Mouse (Mus musculus) hindbrain, embryonic 10.5 days (tissue): ENCODE measurements at regions not wholly inside any gene's neighbourhood (a gene's known extent, or its start where the extent isn't known, plus 50 kb on each side); places are given as distances from the start of the nearest gene placed in this dataset.

Experiments
- DNase-seq: peaks from one replicate; pipeline ENCODE4 v3.0.0-alpha.2; 2017; ENCODE audit warnings: low spot score
- H3K27ac ChIP-seq: fragments of 300-500 bp; sonication (generic); 2 replicates; pipeline ENCODE4 v1.5.1; 2016; ENCODE audit warnings: mild to moderate bottlenecking, moderate library complexity
- H3K27me3 ChIP-seq: fragments of 300-500 bp; sonication (generic); 2 replicates; pipeline ENCODE4 v1.6.1; 2016; ENCODE audit warnings: mild to moderate bottlenecking; ENCODE audit not compliant: poor library complexity, insufficient read depth, severe bottlenecking
- H3K36me3 ChIP-seq: fragments of 300-500 bp; sonication (generic); 2 replicates; pipeline ENCODE4 v1.6.1; 2016; ENCODE audit warnings: mild to moderate bottlenecking, moderate library complexity
- H3K4me1 ChIP-seq: fragments of 300-500 bp; sonication (generic); replicated peaks from 2 replicates; pipeline ENCODE4 v1.6.1; 2016; ENCODE audit warnings: mild to moderate bottlenecking
- H3K4me3 ChIP-seq: fragments of 300-500 bp; sonication (generic); 2 replicates; pipeline ENCODE4 v1.5.1; 2016; ENCODE audit warnings: mild to moderate bottlenecking, moderate library complexity
- H3K9me3 ChIP-seq: fragments of 300-500 bp; sonication (generic); 2 replicates; pipeline ENCODE4 v1.6.1; 2016; ENCODE audit warnings: mild to moderate bottlenecking, moderate library complexity
- WGBS: fragments of 180-500 bp; shearing (Covaris S2); methylation state at CpG from one replicate; pipeline ENCODE4 v1.1.7; 2016; 5-methylcytosine and 5-hydroxymethylcytosine counted together

GRCm38 (mm10) chr2:108701308-108701707, 579.2 kb upstream of the Kif18a start:
- no peaks in the 10 kb centered on the region for H3K27me3 ChIP-seq
- H3K9me3 ChIP-seq, result no peaks in the 10 kb centered on the region
- no peak overlapping the region for H3K4me3 ChIP-seq
- no peaks in the 10 kb centered on the region for H3K4me1 ChIP-seq
- H3K36me3 ChIP-seq, result no peaks in the 10 kb centered on the region
- 75% methylated on average over 7 of the region's 7 CpGs for WGBS
- no peak for DNase-seq
- H3K27ac ChIP-seq, result no peak overlapping the region

GRCm38 (mm10) chr2:108707856-108708855, 572.4 kb upstream of the Kif18a start:
- Histone ChIP-seq H3K4me3 (no peak overlapping the region), H3K4me1 (no peaks in the 10 kb centered on the region), H3K36me3 (no peaks in the 10 kb centered on the region), H3K9me3 (no peaks in the 10 kb centered on the region), H3K27me3 (no peaks in the 10 kb centered on the region), H3K27ac (no peak overlapping the region)
- no peak for DNase-seq
- 82% methylated on average over 5 of the region's 5 CpGs for WGBS

DNA sequence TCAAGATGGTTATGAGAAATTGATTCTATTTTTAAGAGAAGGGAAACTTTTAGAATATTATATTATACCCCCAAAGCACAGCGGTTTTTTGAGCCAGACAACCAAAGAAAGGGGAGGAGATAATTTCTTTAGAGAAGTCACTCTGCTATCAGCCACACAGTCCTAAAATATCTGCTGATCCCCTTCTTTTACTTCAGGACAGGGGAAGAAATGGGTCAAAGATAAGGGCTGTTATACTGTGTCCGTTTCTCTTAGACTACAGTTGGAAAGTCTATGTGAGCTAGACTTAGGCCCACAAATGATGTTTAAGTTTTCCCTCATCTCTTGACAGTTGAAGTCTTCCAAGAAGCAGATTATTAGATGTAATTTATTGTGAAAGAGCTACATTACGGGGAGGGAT, 538.5 kb upstream of the Kif18a start:
- WGBS, result 90% methylated on average over 3 of the region's 3 CpGs
- Histone ChIP-seq H3K4me1 (0 out of 2 replicates have a peak, but pooled peaks cover 5% of the 10 kb centered on the region), H3K9me3 (no peaks in the 10 kb centered on the region), H3K27ac (no peak overlapping the region), H3K27me3 (no peaks in the 10 kb centered on the region), H3K36me3 (no peaks in the 10 kb centered on the region), H3K4me3 (no peak overlapping the region)
- no peak for DNase-seq

- DNase-seq, result peak; percentile 24
- Histone ChIP-seq H3K36me3 (no peaks in the 10 kb centered on the region), H3K9me3 (no peaks in the 10 kb centered on the region), H3K27ac (no peak overlapping the region), H3K27me3 (no peaks in the 10 kb centered on the region), H3K4me3 (no peak overlapping the region), H3K4me1 (0 out of 2 replicates have a peak, but pooled peaks cover 5% of the 10 kb centered on the region)
- 44% methylated on average over 2 of the region's 2 CpGs for WGBS
Observed at GRCm38 (mm10) chr2:108743511-108743910, 537.0 kb upstream of the Kif18a start.

DNA sequence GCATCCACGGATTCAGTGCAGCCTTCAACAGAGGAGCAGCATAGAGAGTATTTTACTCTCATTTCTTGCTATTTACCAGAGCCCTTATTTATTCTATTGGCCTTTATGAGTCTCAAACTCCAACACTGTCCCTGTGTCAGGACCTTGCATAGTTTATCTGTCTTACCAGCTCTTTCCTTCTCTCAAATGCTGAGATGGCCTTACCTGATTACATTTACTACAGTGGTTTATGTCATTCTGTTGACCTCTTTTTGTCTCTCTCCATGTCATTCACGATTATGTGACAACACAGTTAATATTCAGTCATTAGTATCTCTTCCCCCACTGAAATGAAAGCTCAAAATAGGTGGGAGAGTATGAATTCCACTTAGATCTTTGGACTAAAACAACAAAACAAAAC, 535.7 kb upstream of the Kif18a start:
- Histone ChIP-seq H3K9me3 (no peaks in the 10 kb centered on the region), H3K4me1 (0 out of 2 replicates have a peak, but pooled peaks cover 5% of the 10 kb centered on the region), H3K27me3 (no peaks in the 10 kb centered on the region), H3K36me3 (no peaks in the 10 kb centered on the region), H3K27ac (no peak overlapping the region), H3K4me3 (no peak overlapping the region)
- DNase-seq, result no peak
- WGBS, result 82% methylated on average over 2 of the region's 2 CpGs

DNA sequence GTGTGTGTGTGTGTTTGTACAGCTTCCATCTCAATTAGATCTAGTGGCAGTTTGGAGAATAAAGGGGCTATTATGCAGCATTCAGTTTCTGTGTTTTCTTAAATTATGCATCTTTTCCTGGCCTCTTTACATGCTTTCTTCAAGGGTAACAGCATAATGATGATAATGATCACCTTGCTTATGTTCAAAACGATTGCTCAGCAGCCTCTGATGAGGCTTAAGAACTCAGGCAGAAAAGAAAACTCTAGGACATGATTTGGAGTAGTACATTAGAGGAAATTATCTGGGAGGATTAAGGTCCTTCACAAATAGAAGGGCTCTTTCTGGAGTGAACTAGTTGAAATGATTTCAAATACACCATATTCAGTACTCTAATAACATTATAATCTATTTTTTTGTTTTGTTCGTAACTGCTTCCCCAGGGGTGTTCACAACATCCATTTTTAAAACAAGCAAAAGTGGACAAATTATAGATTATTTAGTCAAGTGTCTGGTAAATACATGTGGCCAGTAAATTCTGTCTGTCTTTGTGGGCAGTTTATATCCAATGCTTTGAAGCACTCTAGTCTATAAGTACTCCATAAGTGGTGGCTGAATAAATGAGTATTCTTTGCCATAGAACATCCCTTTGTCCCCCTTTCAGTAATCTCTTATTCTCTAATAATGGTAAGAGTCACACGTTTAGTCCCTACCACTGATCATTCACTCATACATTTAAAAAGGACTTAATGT, 526.9 kb upstream of the Kif18a start:
- WGBS, result 76% methylated on average over 3 of the region's 3 CpGs
- Histone ChIP-seq H3K36me3 (no peaks in the 10 kb centered on the region), H3K27ac (no peak overlapping the region), H3K27me3 (no peaks in the 10 kb centered on the region), H3K4me1 (no peaks in the 10 kb centered on the region), H3K4me3 (no peak overlapping the region), H3K9me3 (no peaks in the 10 kb centered on the region)
- DNase-seq, result no peak

DNA sequence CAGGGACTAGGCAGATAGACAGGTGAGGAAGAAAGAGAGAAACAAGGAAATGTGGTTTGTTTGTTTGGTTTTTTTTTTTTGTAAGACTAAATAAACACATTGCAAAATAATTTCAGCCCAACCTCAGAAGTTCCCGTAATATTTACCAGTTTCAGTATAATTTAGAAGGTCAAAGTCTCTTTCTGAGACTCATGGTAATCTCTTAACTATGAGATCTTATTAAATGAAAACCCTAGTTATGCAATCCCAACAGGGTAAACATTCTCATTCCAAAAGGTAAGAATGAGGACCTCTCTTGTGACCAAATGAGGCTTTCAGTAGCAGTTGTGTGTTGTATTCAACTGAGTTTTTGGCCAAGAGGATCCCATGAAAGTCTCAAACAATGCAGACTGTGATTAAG, 524.7 kb upstream of the Kif18a start:
- WGBS, result 88% methylated on average over 1 of the region's 1 CpGs

DNA sequence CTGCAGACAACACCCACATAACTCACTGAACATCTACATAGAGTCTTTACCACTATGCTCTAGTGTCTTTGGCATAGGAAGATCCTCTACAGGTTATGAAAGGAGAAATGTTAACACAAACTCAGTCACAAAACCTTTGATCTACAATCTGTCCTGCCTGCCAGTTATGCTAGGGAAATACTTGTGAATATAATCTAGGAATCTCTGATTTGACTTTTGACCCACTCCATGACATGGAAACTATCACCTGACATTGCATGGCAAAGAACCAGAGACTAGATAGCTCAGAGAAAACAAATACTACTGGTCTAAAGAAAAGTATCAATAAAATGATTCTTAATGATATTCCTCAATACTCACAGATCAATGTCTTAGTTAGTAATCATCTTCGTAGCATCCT, 524.3 kb upstream of the Kif18a start:
- Histone ChIP-seq H3K9me3 (no peaks in the 10 kb centered on the region), H3K4me3 (no peak overlapping the region), H3K27me3 (no peaks in the 10 kb centered on the region), H3K4me1 (no peaks in the 10 kb centered on the region), H3K36me3 (no peaks in the 10 kb centered on the region), H3K27ac (no peak overlapping the region)
- WGBS, result 95% methylated on average over 1 of the region's 1 CpGs
- DNase-seq, result no peak

More for the DNA sequence above, 524.7 kb upstream of the Kif18a start:
- H3K27me3 ChIP-seq, result no peaks in the 10 kb centered on the region
- no peaks in the 10 kb centered on the region for H3K36me3 ChIP-seq
- H3K9me3 ChIP-seq, result no peaks in the 10 kb centered on the region
- no peak overlapping the region for H3K4me3 ChIP-seq
- no peak overlapping the region for H3K27ac ChIP-seq
- H3K4me1 ChIP-seq, result no peaks in the 10 kb centered on the region
- no peak for DNase-seq

DNA sequence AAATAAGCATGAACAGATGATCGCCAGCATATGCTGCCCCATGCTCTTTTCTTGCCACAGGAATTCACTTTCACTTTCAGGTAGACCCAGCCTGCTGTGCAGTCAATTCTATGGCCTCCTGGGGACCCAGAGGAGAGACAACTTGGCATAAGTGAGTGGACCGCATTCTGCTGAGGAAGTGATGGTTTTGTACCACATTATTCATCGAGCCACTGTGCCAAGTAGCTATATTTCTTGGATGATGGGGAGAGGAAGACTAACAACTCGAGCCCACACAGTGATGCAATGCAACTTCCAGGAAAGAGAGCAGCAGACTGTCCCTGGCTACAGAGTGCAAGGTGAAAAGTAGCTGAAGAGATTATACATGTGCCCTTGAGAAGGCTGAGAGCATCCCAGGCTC, 515.8 kb upstream of the Kif18a start:
- WGBS, result 80% methylated on average over 4 of the region's 4 CpGs
- DNase-seq, result no peak
- Histone ChIP-seq H3K27ac (no peak overlapping the region), H3K27me3 (no peaks in the 10 kb centered on the region), H3K9me3 (no peaks in the 10 kb centered on the region), H3K4me1 (no peaks in the 10 kb centered on the region), H3K4me3 (no peak overlapping the region), H3K36me3 (no peaks in the 10 kb centered on the region)

DNA sequence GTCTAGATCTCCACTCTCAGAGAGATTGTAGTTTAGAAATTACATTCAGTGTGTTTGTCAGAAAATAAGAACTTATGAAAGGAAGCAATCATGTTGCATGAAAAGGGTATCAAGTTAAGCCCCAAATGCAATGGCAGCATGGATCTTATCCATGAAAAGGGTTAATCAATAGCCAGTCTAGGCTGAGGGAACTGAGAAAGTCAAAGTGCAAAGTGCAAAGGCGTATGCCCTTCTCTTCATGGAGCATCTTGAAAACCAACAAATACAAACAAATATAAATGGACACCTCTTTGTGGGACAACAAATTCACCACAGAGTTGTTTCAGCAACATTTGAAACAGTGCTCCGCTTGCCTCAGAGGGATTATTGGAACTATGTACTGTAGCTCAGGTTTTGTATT, 514.1 kb upstream of the Kif18a start:
- no peak overlapping the region for H3K27ac ChIP-seq
- DNase-seq, result no peak
- no peaks in the 10 kb centered on the region for H3K4me1 ChIP-seq
- WGBS, result 91% methylated on average over 2 of the region's 2 CpGs
- H3K4me3 ChIP-seq, result no peak overlapping the region
- no peaks in the 10 kb centered on the region for H3K27me3 ChIP-seq
- H3K36me3 ChIP-seq, result no peaks in the 10 kb centered on the region
- no peaks in the 10 kb centered on the region for H3K9me3 ChIP-seq

GRCm38 (mm10) chr2:108770383-108770782, 510.2 kb upstream of the Kif18a start:
- WGBS, result 94% methylated on average over 1 of the region's 1 CpGs
- H3K4me1 ChIP-seq, result no peaks in the 10 kb centered on the region
- H3K27me3 ChIP-seq, result no peaks in the 10 kb centered on the region
- H3K36me3 ChIP-seq, result no peaks in the 10 kb centered on the region
- no peaks in the 10 kb centered on the region for H3K9me3 ChIP-seq
- no peak for DNase-seq
- H3K27ac ChIP-seq, result no peak overlapping the region
- no peak overlapping the region for H3K4me3 ChIP-seq

DNA sequence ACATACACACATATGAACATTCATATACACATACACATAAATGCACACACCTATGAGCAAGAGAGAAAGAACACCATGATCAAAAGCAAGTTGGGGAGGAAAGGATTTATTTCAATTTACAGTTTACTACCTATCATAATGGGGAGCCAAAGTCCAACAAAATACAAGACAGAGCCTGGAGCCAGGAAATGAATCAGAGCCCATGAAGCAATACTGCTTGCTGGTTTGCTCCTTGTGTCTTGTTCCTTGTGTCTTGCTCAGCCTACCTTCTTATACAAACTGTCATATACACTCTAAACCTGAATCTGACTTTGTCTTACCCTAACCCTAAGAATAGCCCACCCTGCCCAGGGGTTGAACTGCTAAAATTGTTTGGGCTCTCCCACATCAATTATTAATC, 497.1 kb upstream of the Kif18a start:
- H3K27me3 ChIP-seq, result no peaks in the 10 kb centered on the region
- no peaks in the 10 kb centered on the region for H3K9me3 ChIP-seq
- H3K4me1 ChIP-seq, result no peaks in the 10 kb centered on the region
- H3K36me3 ChIP-seq, result no peaks in the 10 kb centered on the region
- DNase-seq, result no peak
- no peak overlapping the region for H3K27ac ChIP-seq
- no peak overlapping the region for H3K4me3 ChIP-seq
